17 mouse cellular contexts compared by ENCODE assay signal in genomic region chr4:135453164-135453563, GRCm38 (mm10). TPM values are rescaled to one million over a fixed set of nuclear protein-coding genes. Genes with fewer than 3 reads are reported as not detected.
DNase-seq lines count a peak whose midpoint lies in the region; ATAC-seq and TF ChIP-seq lines count a peak whose summit lies in the region.
"Had no signal": no experiment of that assay in that cellular context is flagged by ENCODE, and none has a peak within 500 bp of the region (broad histone marks: within the 10 kb centered on the region; RNA-seq: fewer than 3 reads in every experiment).

No protein-coding gene starts in this region.

- H3K4me2 ChIP-seq in intestine, embryonic 14.5 days (ENCODE audit: low read length), result no peak overlapping the region
- no peak overlapping the region for H3K4me2 ChIP-seq in kidney, embryonic 16.5 days (replicated peaks; ENCODE audit: low read depth, low read length)
- no peak overlapping the region for H3K4me2 ChIP-seq in lung, postnatal 0 days (replicated peaks; ENCODE audit: low read depth, low read length)
- H3K4me2 ChIP-seq in liver, embryonic 11.5 days, result no peak overlapping the region
- H3K4me2 ChIP-seq: liver, embryonic 13.5 days; midbrain, embryonic 11.5 days had no signal

- H3K36me3 ChIP-seq in intestine, embryonic 14.5 days (ENCODE audit: control insufficient read depth, insufficient read depth, low read length), result no peaks in the 10 kb centered on the region
- 0 out of 2 replicates have a peak, but pooled peaks cover 4% of the 10 kb centered on the region for H3K36me3 ChIP-seq in kidney, embryonic 16.5 days (ENCODE audit: insufficient read depth, low read length)
- no peaks in the 10 kb centered on the region for H3K36me3 ChIP-seq in lung, postnatal 0 days (ENCODE audit: insufficient read depth, low read length)
- 0 out of 2 replicates have a peak, but pooled peaks cover 2% of the 10 kb centered on the region for H3K36me3 ChIP-seq in liver, embryonic 11.5 days (ENCODE audit: control insufficient read depth, insufficient read depth, low read length)

- WGBS in intestine, embryonic 14.5 days, result 49% methylated on average over 6 of the region's 6 CpGs
- 30% methylated on average over 6 of the region's 6 CpGs for WGBS in kidney, embryonic 16.5 days
- 50% methylated on average over 6 of the region's 6 CpGs for WGBS in lung, postnatal 0 days
- WGBS in liver, embryonic 11.5 days, result 64% methylated on average over 6 of the region's 6 CpGs

- peak; percentile 13 for DNase-seq in adrenal gland, adult 2 months
- DNase-seq in adrenal gland, postnatal 25 days, result no peak
- DNase-seq in intestine, embryonic 14.5 days (ENCODE audit: low spot score), result peak; percentile 69
- DNase-seq in lung, postnatal 0 days (ENCODE audit: low spot score), result peak; percentile 58
- no peak for DNase-seq in liver, embryonic 11.5 days (ENCODE audit: low spot score)
- no peak for DNase-seq in left cerebral cortex, adult 9 months (ENCODE audit: low spot score in 2 of 2)
- DNase-seq: adrenal gland, postnatal 10 days; cerebellum, postnatal 25 days; forebrain, postnatal 0 days; gastrocnemius, postnatal 36 days; heart, postnatal 14 days; liver, embryonic 13.5 days; spleen, adult 18-20 months; thymus, adult 2 months had no signal

- H3K27ac ChIP-seq in intestine, embryonic 14.5 days (ENCODE audit: low read depth), result peak overlapping the region; percentile 64
- peak overlapping the region; percentile 56 for H3K27ac ChIP-seq in kidney, embryonic 16.5 days (ENCODE audit: low read length)
- H3K27ac ChIP-seq in lung, postnatal 0 days (ENCODE audit: low read length), result peak overlapping the region; percentile 45; the same call in 1 of the 2 replicates
- H3K27ac ChIP-seq in liver, embryonic 11.5 days (ENCODE audit: low read depth, low read length), result no peak overlapping the region
- H3K27ac ChIP-seq: liver, embryonic 13.5 days had no signal

- peak; percentile 76 for TF ChIP-seq EP300 in lung, postnatal 0 days (IDR thresholded peaks at IDR 0.05)

- H3K9ac ChIP-seq in intestine, embryonic 14.5 days (ENCODE audit: low read length), result no peak overlapping the region
- no peak overlapping the region for H3K9ac ChIP-seq in kidney, embryonic 16.5 days (replicated peaks; ENCODE audit: low read length)
- H3K9ac ChIP-seq in lung, postnatal 0 days (replicated peaks; ENCODE audit: low read depth), result no peak overlapping the region
- no peak overlapping the region for H3K9ac ChIP-seq in liver, embryonic 11.5 days (ENCODE audit: low read depth, low read length)
- H3K9ac ChIP-seq: forebrain, postnatal 0 days; liver, embryonic 13.5 days had no signal

- ATAC-seq in intestine, embryonic 14.5 days (replicated peaks; ENCODE audit: low FRiP score, low TSS enrichment, low read depth), result no peak
- no peak for ATAC-seq in kidney, embryonic 16.5 days (ENCODE audit: low FRiP score, low TSS enrichment)
- peak; percentile 65 for ATAC-seq in lung, postnatal 0 days
- no peak for ATAC-seq in liver, embryonic 11.5 days (replicated peaks; ENCODE audit: low FRiP score)
- ATAC-seq in erythroid progenitor cell, adult 5-6 weeks (replicated peaks; ENCODE audit: low FRiP score, poor library complexity, severe bottlenecking), result no peak
- ATAC-seq: forebrain, postnatal 0 days had no signal

- H3K27me3 ChIP-seq in intestine, embryonic 14.5 days (replicated peaks; ENCODE audit: control insufficient read depth, insufficient read depth, low read length), result no peaks in the 10 kb centered on the region
- H3K27me3 ChIP-seq in kidney, embryonic 16.5 days (ENCODE audit: insufficient read depth, low read length), result no peaks in the 10 kb centered on the region
- H3K27me3 ChIP-seq in lung, postnatal 0 days (replicated peaks; ENCODE audit: insufficient read depth, low read length), result no peaks in the 10 kb centered on the region
- H3K27me3 ChIP-seq in liver, embryonic 11.5 days (replicated peaks; ENCODE audit: control insufficient read depth, insufficient read depth, low read length), result no peaks in the 10 kb centered on the region
- H3K27me3 ChIP-seq: liver, embryonic 13.5 days had no signal

- no peak overlapping the region for H3K4me3 ChIP-seq in intestine, embryonic 14.5 days (ENCODE audit: low read depth, low read length)
- H3K4me3 ChIP-seq in kidney, embryonic 16.5 days (ENCODE audit: low read length), result no peak overlapping the region
- H3K4me3 ChIP-seq in lung, postnatal 0 days (ENCODE audit: low read depth, low read length), result no peak overlapping the region
- H3K4me3 ChIP-seq in liver, embryonic 11.5 days (ENCODE audit: low read depth, low read length), result no peak overlapping the region
- H3K4me3 ChIP-seq: liver, embryonic 13.5 days had no signal

- TF ChIP-seq CTCF in lung, postnatal 0 days (IDR thresholded peaks at IDR 0.05), result no peak

- peaks cover 25% of the 10 kb centered on the region for H3K4me1 ChIP-seq in intestine, embryonic 14.5 days (replicated peaks; ENCODE audit: control insufficient read depth, insufficient read depth, low read length)
- peaks cover 26% of the 10 kb centered on the region for H3K4me1 ChIP-seq in kidney, embryonic 16.5 days (ENCODE audit: insufficient read depth, low read length)
- peaks cover 9% of the 10 kb centered on the region; the same call in 1 of the 2 replicates for H3K4me1 ChIP-seq in lung, postnatal 0 days (ENCODE audit: insufficient read depth, low read depth, low read length)
- H3K4me1 ChIP-seq in liver, embryonic 11.5 days (replicated peaks; ENCODE audit: control insufficient read depth, insufficient read depth, low read length), result peaks cover 13% of the 10 kb centered on the region

- H3K9me3 ChIP-seq in intestine, embryonic 14.5 days (ENCODE audit: control insufficient read depth, low read length), result no peaks in the 10 kb centered on the region
- 0 out of 2 replicates have a peak, but pooled peaks cover 3% of the 10 kb centered on the region for H3K9me3 ChIP-seq in kidney, embryonic 16.5 days (ENCODE audit: low read length)
- H3K9me3 ChIP-seq in lung, postnatal 0 days (ENCODE audit: low read length), result no peaks in the 10 kb centered on the region
- no peaks in the 10 kb centered on the region for H3K9me3 ChIP-seq in liver, embryonic 11.5 days (ENCODE audit: control insufficient read depth, low read length)

RNA-seq across cellular contexts. Expression of gene Rcan3, which starts 19.5 kb away (rescaled TPM):
- 10 to 100 TPM; 12.1 to 24.4 TPM for total RNA-seq in adrenal gland, adult 2 months (2021)
- polyA plus RNA-seq in adrenal gland, adult 2 months (2012; rRNA removed), result 13.1 and 15.7 TPM in 2 replicates
- total RNA-seq in adrenal gland, postnatal 25 days (2021), result 11.9 and 16.9 TPM in 2 replicates
- 16.1 and 18.4 TPM in 2 replicates for polyA plus RNA-seq in intestine, embryonic 14.5 days (2014; fragmentation: Nextera tagmentation; extraction: Ambion mirVana)
- 15.0 and 15.3 TPM in 2 replicates for polyA plus RNA-seq in kidney, embryonic 16.5 days (2015; fragmentation: Nextera tagmentation; extraction: Ambion mirVana)
- polyA plus RNA-seq in lung, postnatal 0 days (2015; fragmentation: Nextera tagmentation; extraction: Ambion mirVana), result 12.6 and 12.7 TPM in 2 replicates
- 8.6 and 9.2 TPM in 2 replicates for polyA plus RNA-seq in liver, embryonic 11.5 days (2014; fragmentation: Nextera tagmentation; extraction: Ambion mirVana)
- total RNA-seq in erythroid progenitor cell, adult 5-6 weeks (2015; ENCODE audit: low replicate concordance), result 8.0 and 10.8 TPM in 2 replicates
- 8.5 and 9.1 TPM in 2 replicates for total RNA-seq in erythroid progenitor cell, adult 5-6 weeks (2017; ENCODE audit: low replicate concordance)

RNA-seq across cellular contexts. Expression of gene Stpg1, which starts 41.4 kb away (rescaled TPM):
- under 1 TPM; 0.32 to 0.41 TPM for total RNA-seq in adrenal gland, adult 2 months (2021)
- polyA plus RNA-seq in adrenal gland, adult 2 months (2012; rRNA removed), result 0.35 and 0.65 TPM in 2 replicates
- 0.91 TPM in 1 of 2 replicates, not detected in the other for total RNA-seq in adrenal gland, postnatal 25 days (2021)
- polyA plus RNA-seq in intestine, embryonic 14.5 days (2014; fragmentation: Nextera tagmentation; extraction: Ambion mirVana), result 0.19 and 0.42 TPM in 2 replicates
- polyA plus RNA-seq in kidney, embryonic 16.5 days (2015; fragmentation: Nextera tagmentation; extraction: Ambion mirVana), result 0.84 and 1.1 TPM in 2 replicates
- 0.83 and 0.85 TPM in 2 replicates for polyA plus RNA-seq in lung, postnatal 0 days (2015; fragmentation: Nextera tagmentation; extraction: Ambion mirVana)
- polyA plus RNA-seq in liver, embryonic 11.5 days (2014; fragmentation: Nextera tagmentation; extraction: Ambion mirVana), result 0.15 and 0.47 TPM in 2 replicates
- not detected in 2 replicates for total RNA-seq in erythroid progenitor cell, adult 5-6 weeks (2015; ENCODE audit: low replicate concordance)
- not detected in 2 replicates for total RNA-seq in erythroid progenitor cell, adult 5-6 weeks (2017; ENCODE audit: low replicate concordance)
- total RNA-seq: gastrocnemius, postnatal 36 days had no signal
- polyA plus RNA-seq: liver, embryonic 13.5 days had no signal

RNA-seq across cellular contexts. Expression of gene Nipal3, which starts 41.7 kb away (rescaled TPM):
- 10 to 100 TPM; 16.0 to 24.6 TPM for total RNA-seq in adrenal gland, adult 2 months (2021)
- 15.2 and 21.6 TPM in 2 replicates for polyA plus RNA-seq in adrenal gland, adult 2 months (2012; rRNA removed)
- total RNA-seq in adrenal gland, postnatal 25 days (2021), result 12.7 and 26.6 TPM in 2 replicates
- polyA plus RNA-seq in intestine, embryonic 14.5 days (2014; fragmentation: Nextera tagmentation; extraction: Ambion mirVana), result 4.3 and 6.7 TPM in 2 replicates
- 4.3 and 7.1 TPM in 2 replicates for polyA plus RNA-seq in kidney, embryonic 16.5 days (2015; fragmentation: Nextera tagmentation; extraction: Ambion mirVana)
- polyA plus RNA-seq in lung, postnatal 0 days (2015; fragmentation: Nextera tagmentation; extraction: Ambion mirVana), result 9.7 and 12.0 TPM in 2 replicates
- 2.8 and 4.5 TPM in 2 replicates for polyA plus RNA-seq in liver, embryonic 11.5 days (2014; fragmentation: Nextera tagmentation; extraction: Ambion mirVana)
- total RNA-seq in erythroid progenitor cell, adult 5-6 weeks (2015; ENCODE audit: low replicate concordance), result 7.1 and 7.9 TPM in 2 replicates
- 8.5 and 17.2 TPM in 2 replicates for total RNA-seq in erythroid progenitor cell, adult 5-6 weeks (2017; ENCODE audit: low replicate concordance)

RNA-seq across cellular contexts. Expression of gene Ncmap, which starts 55.1 kb away (rescaled TPM):
- under 1 TPM in 1 of 2 experiments, not detected in 1; 0.28 TPM for total RNA-seq in adrenal gland, adult 2 months (2021)
- polyA plus RNA-seq in adrenal gland, adult 2 months (2012; rRNA removed), result 0.15 and 3.2 TPM in 2 replicates
- not detected in 2 replicates for total RNA-seq in adrenal gland, postnatal 25 days (2021)
- 10.8 and 11.8 TPM in 2 replicates for polyA plus RNA-seq in intestine, embryonic 14.5 days (2014; fragmentation: Nextera tagmentation; extraction: Ambion mirVana)
- 2.0 and 4.3 TPM in 2 replicates for polyA plus RNA-seq in kidney, embryonic 16.5 days (2015; fragmentation: Nextera tagmentation; extraction: Ambion mirVana)
- polyA plus RNA-seq in lung, postnatal 0 days (2015; fragmentation: Nextera tagmentation; extraction: Ambion mirVana), result 0.90 and 1.5 TPM in 2 replicates
- 0.86 TPM in 1 of 2 replicates, not detected in the other for polyA plus RNA-seq in liver, embryonic 11.5 days (2014; fragmentation: Nextera tagmentation; extraction: Ambion mirVana)
- not detected in 2 replicates for total RNA-seq in erythroid progenitor cell, adult 5-6 weeks (2015; ENCODE audit: low replicate concordance)
- not detected in 2 replicates for total RNA-seq in erythroid progenitor cell, adult 5-6 weeks (2017; ENCODE audit: low replicate concordance)

Comparison
In these comparisons a context has a peak if more than half of its experiments do, and no peak if none do; other contexts are left out.
1. DNase-seq: peak in adrenal gland, adult 2 months (single experiment), intestine, embryonic 14.5 days (single experiment) and lung, postnatal 0 days (single experiment); none in adrenal gland, postnatal 25 days (single experiment), liver, embryonic 11.5 days (single experiment) and left cerebral cortex, adult 9 months (0 of 2).